Mouse (Mus musculus) hindbrain, embryonic 13.5 days (tissue): ENCODE results near the gene Olfr846. TPM values are rescaled to one million over a fixed set of nuclear protein-coding genes. Genes with fewer than 3 reads are reported as not detected.

ENCODE experiments used
- ATAC-seq: fragments of 200-750 bp; cut with Nextera tagmentation; 2 replicates; pipeline ENCODE4 v1.8.0; 2017; ENCODE audit warnings: moderate TSS enrichment; ENCODE audit not compliant: low FRiP score
- H3K27ac ChIP-seq: fragments of 300-500 bp; sonication (generic); 2 replicates; pipeline ENCODE4 v1.5.1; 2015; ENCODE audit warnings: inconsistent platforms, mild to moderate bottlenecking, moderate library complexity
- H3K27me3 ChIP-seq: fragments of 300-500 bp; sonication (generic); 2 replicates; pipeline ENCODE4 v1.6.1; 2015; ENCODE audit warnings: mild to moderate bottlenecking, inconsistent platforms
- H3K36me3 ChIP-seq: fragments of 300-500 bp; sonication (generic); 2 replicates; pipeline ENCODE4 v1.6.1; 2015; ENCODE audit warnings: mild to moderate bottlenecking, inconsistent platforms
- H3K4me1 ChIP-seq: fragments of 300-500 bp; sonication (generic); replicated peaks from 2 replicates; pipeline ENCODE4 v1.6.1; 2015; ENCODE audit warnings: inconsistent platforms
- H3K4me2 ChIP-seq: fragments of 300-500 bp; sonication (generic); 2 replicates; pipeline ENCODE4 v1.6.1; 2015; ENCODE audit warnings: inconsistent platforms, mild to moderate bottlenecking, moderate library complexity
- H3K4me3 ChIP-seq: fragments of 300-500 bp; sonication (generic); 2 replicates; pipeline ENCODE4 v1.5.1; 2015; ENCODE audit warnings: mild to moderate bottlenecking, inconsistent platforms
- H3K9ac ChIP-seq: fragments of 300-500 bp; sonication (generic); 2 replicates; pipeline ENCODE4 v1.6.1; 2015; ENCODE audit warnings: mild to moderate bottlenecking, inconsistent platforms
- H3K9me3 ChIP-seq: fragments of 300-500 bp; sonication (generic); 2 replicates; pipeline ENCODE4 v1.6.1; 2016; ENCODE audit warnings: inconsistent platforms
- WGBS: fragments of 180-500 bp; shearing (Covaris S2); methylation state at CpG from one replicate; pipeline ENCODE4 v1.1.7; 2015; 5-methylcytosine and 5-hydroxymethylcytosine counted together
- polyA plus RNA-seq: library from polyadenylated mRNA; unstranded; fragments of >200 nt; fragmentation: Nextera tagmentation; extraction: Ambion mirVana; gene quantifications from 2 replicates; pipeline ENCODE4 v1.2.1, GENCODE M21; 2015

The Olfr846 gene
- not detected in 2 replicates for polyA plus RNA-seq

GRCm38 (mm10) chr9:19363905-19364304 lies at the start of gene Olfr846:
Gene Olfr846, minus strand, starts transcription at chr9:19364005.
- Histone ChIP-seq H3K4me2 (no peak within 1 kb of the TSS), H3K27ac (no peak within 1 kb of the TSS), H3K9me3 (peaks cover 14% of the 10 kb centered on the region; the same call in 1 of the 2 replicates), H3K36me3 (no peaks in the 10 kb centered on the region), H3K27me3 (no peaks in the 10 kb centered on the region), H3K9ac (no peak within 1 kb of the TSS), H3K4me1 (no peaks in the 10 kb centered on the region), H3K4me3 (no peak within 1 kb of the TSS)
- ATAC-seq, result no peak
- 63% methylated on average over 1 of the region's 1 CpGs for WGBS

- H3K9me3 ChIP-seq, result no peaks in the 10 kb centered on the region
- no peaks in the 10 kb centered on the region for H3K4me1 ChIP-seq
- H3K4me3 ChIP-seq, result no peak within 1 kb of the TSS
- H3K27ac ChIP-seq, result no peak within 1 kb of the TSS
- no peak within 1 kb of the TSS for H3K4me2 ChIP-seq
- no peaks in the 10 kb centered on the region for H3K36me3 ChIP-seq
- H3K27me3 ChIP-seq, result no peaks in the 10 kb centered on the region
- 61% methylated on average over 1 of the region's 1 CpGs for WGBS
- no peak for ATAC-seq
- H3K9ac ChIP-seq, result no peak within 1 kb of the TSS
Measured at GRCm38 (mm10) chr9:19378569-19378968, 14.8 kb upstream of the Olfr846 start, which contains the start of gene Olfr847. Gene Olfr847, minus strand, starts transcription at chr9:19378669.

GRCm38 (mm10) chr9:19336157-19336556 lies 27.6 kb downstream of the Olfr846 start, which contains the start of gene Olfr845:
Gene Olfr845, plus strand, starts transcription at chr9:19336457.
- Histone ChIP-seq H3K9me3 (0 out of 2 replicates have a peak, but pooled peaks cover 6% of the 10 kb centered on the region), H3K4me2 (no peak within 1 kb of the TSS), H3K36me3 (no peaks in the 10 kb centered on the region), H3K9ac (no peak within 1 kb of the TSS), H3K27me3 (no peaks in the 10 kb centered on the region), H3K4me1 (no peaks in the 10 kb centered on the region), H3K4me3 (no peak within 1 kb of the TSS), H3K27ac (no peak within 1 kb of the TSS)
- 82% methylated on average over 1 of the region's 1 CpGs for WGBS
- no peak for ATAC-seq

GRCm38 (mm10) chr9:19316047-19316446 lies 47.8 kb downstream of the Olfr846 start, which contains the start of gene Olfr844:
Gene Olfr844, plus strand, starts transcription at chr9:19316347.
- H3K4me3 ChIP-seq, result no peak within 1 kb of the TSS
- no peak within 1 kb of the TSS for H3K9ac ChIP-seq
- H3K9me3 ChIP-seq, result 0 out of 2 replicates have a peak, but pooled peaks cover 11% of the 10 kb centered on the region
- no peaks in the 10 kb centered on the region for H3K36me3 ChIP-seq
- no peak for ATAC-seq
- H3K27ac ChIP-seq, result no peak within 1 kb of the TSS
- H3K4me1 ChIP-seq, result no peaks in the 10 kb centered on the region
- no peak within 1 kb of the TSS for H3K4me2 ChIP-seq
- no peaks in the 10 kb centered on the region for H3K27me3 ChIP-seq

Other genes with a start within 250 kb of the Olfr846 start
- not detected in 2 replicates for gene Olfr836, start 243.6 kb downstream of the Olfr846 start, polyA plus RNA-seq
- gene Olfr837, start 227.7 kb downstream of the Olfr846 start, polyA plus RNA-seq, result not detected in 2 replicates
- gene Olfr839-ps1, start 186.7 kb downstream of the Olfr846 start, polyA plus RNA-seq, result not detected in 2 replicates
- gene Olfr843, start 112.0 kb downstream of the Olfr846 start, polyA plus RNA-seq, result not detected in 2 replicates
- not detected in 2 replicates for gene Olfr844, start 47.7 kb downstream of the Olfr846 start, polyA plus RNA-seq
- not detected in 2 replicates for gene Olfr845, start 27.5 kb downstream of the Olfr846 start, polyA plus RNA-seq
- not detected in 2 replicates for gene Olfr847, start 14.7 kb upstream of the Olfr846 start, polyA plus RNA-seq
- not detected in 2 replicates for gene Olfr849, start 76.3 kb upstream of the Olfr846 start, polyA plus RNA-seq
- gene Olfr850, start 114.2 kb upstream of the Olfr846 start, polyA plus RNA-seq, result not detected in 2 replicates
- not detected in 2 replicates for gene Olfr851, start 129.3 kb upstream of the Olfr846 start, polyA plus RNA-seq
- gene Olfr853, start 177.1 kb upstream of the Olfr846 start, polyA plus RNA-seq, result not detected in 2 replicates
- gene Olfr854, start 203.4 kb upstream of the Olfr846 start, polyA plus RNA-seq, result not detected in 2 replicates
- not detected in 2 replicates for gene Olfr855, start 218.6 kb upstream of the Olfr846 start, polyA plus RNA-seq